In genomic region chr8:28160651-28161050, GRCm38 (mm10) we compare ENCODE assay signal across 11 mouse cellular contexts.
DNase-seq lines count a peak whose midpoint lies in the region.
"Had no signal": no experiment of that assay in that cellular context is flagged by ENCODE, and none has a peak within 500 bp of the region (broad histone marks: within the 10 kb centered on the region; RNA-seq: fewer than 3 reads in every experiment).

No protein-coding gene starts in this region.

- intact Hi-C loops in left cerebral cortex, postnatal 4 days (cut with DNase I) = no loop called here
- intact Hi-C loops in left cerebral cortex, postnatal 14 days (cut with DNase I) = no loop called here

- DNase-seq in cerebellum, postnatal 14 days = peak; percentile 63 to 69
- no peak for DNase-seq in cerebellum, postnatal 4 days (ENCODE audit: low spot score in 2 of 2)
- peak; percentile 36 for DNase-seq in left cerebral cortex, postnatal 4 days
- no peak for DNase-seq in left cerebral cortex, postnatal 14 days (ENCODE audit: low spot score in 2 of 2)
- DNase-seq: adrenal gland, adult 2 months; adrenal gland, postnatal 10 days; adrenal gland, postnatal 25 days; cerebellum, adult 11 months; cerebellum, adult 2 months; cerebellum, adult 9-10 months; embryo, embryonic 11 days had no signal

Comparison
In these comparisons a context has a peak if more than half of its experiments do, and no peak if none do; other contexts are left out.
1. DNase-seq: peak in cerebellum, postnatal 14 days (2 of 2) and left cerebral cortex, postnatal 4 days (single experiment); none in cerebellum, postnatal 4 days (0 of 2) and left cerebral cortex, postnatal 14 days (0 of 2).